Mouse (Mus musculus): ENCODE measurements around the gene Fcer2a.

GRCm38 (mm10) chr8:3679656-3680055 lies 14.3 kb downstream of the Fcer2a start:
- no peak for TF ChIP-seq CTCF (IDR thresholded peaks at IDR 0.05)
- no peak for TF ChIP-seq POLR2A (IDR thresholded peaks at IDR 0.05; ENCODE audit: insufficient read depth, low read depth, low read length)

Data from heart, adult 2 months (tissue).